Mouse (Mus musculus) ovary, postnatal 10 days (tissue): ENCODE results near the gene Gm37240.
A peak's percentile ranks its signal among the peaks of the same experiment; 100 is the strongest.

Source experiments
- DNase-seq: peaks from one replicate; pipeline ENCODE4 v3.0.0; 2022; ENCODE audit warnings: low spot score

Gene Gm37240

GRCm38 (mm10) chr3:84512774-84513515, 1374.4 kb downstream of the Gm37240 start:
- DNase-seq, result no peak

- no peak for DNase-seq
Measured at GRCm38 (mm10) chr3:84505193-84505592, 1382.1 kb downstream of the Gm37240 start.

GRCm38 (mm10) chr3:84504291-84504690, 1383.0 kb downstream of the Gm37240 start:
- no peak for DNase-seq

- no peak for DNase-seq
Measured at GRCm38 (mm10) chr3:84502101-84502500, 1385.2 kb downstream of the Gm37240 start.

GRCm38 (mm10) chr3:84500491-84500890, 1386.8 kb downstream of the Gm37240 start:
- no peak for DNase-seq

- DNase-seq, result no peak
Measured at GRCm38 (mm10) chr3:84497718-84498117, 1389.6 kb downstream of the Gm37240 start.

GRCm38 (mm10) chr3:84492657-84493056, 1394.7 kb downstream of the Gm37240 start:
- DNase-seq, result no peak

GRCm38 (mm10) chr3:84492148-84492547, 1395.2 kb downstream of the Gm37240 start:
- no peak for DNase-seq

- DNase-seq, result no peak
Measured at GRCm38 (mm10) chr3:84488716-84489115, 1398.6 kb downstream of the Gm37240 start.

- DNase-seq, result no peak
Measured at GRCm38 (mm10) chr3:84484891-84485290, 1402.4 kb downstream of the Gm37240 start.

- DNase-seq, result no peak
Measured at GRCm38 (mm10) chr3:84484333-84484732, 1403.0 kb downstream of the Gm37240 start.

- DNase-seq, result no peak
Measured at GRCm38 (mm10) chr3:84482121-84482520, 1405.2 kb downstream of the Gm37240 start.

- no peak for DNase-seq
Measured at GRCm38 (mm10) chr3:84481104-84481503, 1406.2 kb downstream of the Gm37240 start.

GRCm38 (mm10) chr3:84480006-84480897, 1407.1 kb downstream of the Gm37240 start, which contains the start of gene Fhdc1:
Gene Fhdc1 (minus strand): TSS chr3:84480429.
- DNase-seq, result peak; percentile 36

GRCm38 (mm10) chr3:84479293-84480005, 1407.9 kb downstream of the Gm37240 start:
- DNase-seq, result peak; percentile 24

- no peak for DNase-seq
Measured at GRCm38 (mm10) chr3:84478896-84479292, 1408.4 kb downstream of the Gm37240 start.

GRCm38 (mm10) chr3:84478195-84478594, 1409.1 kb downstream of the Gm37240 start:
- no peak for DNase-seq

- no peak for DNase-seq
Measured at GRCm38 (mm10) chr3:84477498-84477897, 1409.8 kb downstream of the Gm37240 start.

GRCm38 (mm10) chr3:84474981-84475775, 1412.1 kb downstream of the Gm37240 start:
- no peak for DNase-seq

GRCm38 (mm10) chr3:84474398-84474797, 1412.9 kb downstream of the Gm37240 start:
- no peak for DNase-seq

GRCm38 (mm10) chr3:84472955-84473354, 1414.4 kb downstream of the Gm37240 start:
- DNase-seq, result no peak
